9 mouse cellular contexts compared by ENCODE assay signal in the genomic region with DNA sequence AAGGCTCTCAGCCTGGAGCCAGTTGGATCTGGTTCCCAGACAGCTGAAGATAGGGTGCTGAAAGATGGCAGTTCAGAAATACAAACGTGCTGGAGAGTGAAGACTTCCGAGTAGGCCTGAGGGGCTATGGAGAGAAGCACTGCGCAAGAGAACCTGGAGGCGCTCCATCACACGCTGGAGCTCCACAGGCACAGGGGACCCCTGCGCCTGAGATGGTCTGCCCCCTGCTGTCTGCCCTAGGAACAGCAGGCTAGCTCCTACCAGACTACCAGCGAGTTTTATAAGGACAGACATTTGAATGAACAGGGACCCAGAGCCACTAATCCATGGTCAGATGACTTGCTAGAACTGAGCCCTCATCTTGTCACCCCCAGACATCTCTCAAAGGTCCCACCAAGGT. TPM values are rescaled to one million over a fixed set of nuclear protein-coding genes. Genes with fewer than 3 reads are reported as not detected.
DNase-seq lines count a peak whose midpoint lies in the region; ATAC-seq lines count a peak whose summit lies in the region.
"Had no signal": no experiment of that assay in that cellular context is flagged by ENCODE, and none has a peak within 500 bp of the region (broad histone marks: within the 10 kb centered on the region; RNA-seq: fewer than 3 reads in every experiment).

No protein-coding gene starts in this region.

- WGBS in forebrain, embryonic 15.5 days = 4% methylated on average over 7 of the region's 7 CpGs

- no peak overlapping the region for H3K4me2 ChIP-seq in forebrain, embryonic 15.5 days (replicated peaks)
- H3K4me2 ChIP-seq: limb, embryonic 15.5 days had no signal

- no peaks in the 10 kb centered on the region for H3K9me3 ChIP-seq in forebrain, embryonic 15.5 days
- H3K9me3 ChIP-seq: limb, embryonic 15.5 days had no signal

- H3K36me3 ChIP-seq in forebrain, embryonic 15.5 days = peaks cover 16% of the 10 kb centered on the region

- H3K27ac ChIP-seq in forebrain, embryonic 15.5 days (replicated peaks) = peak overlapping the region; percentile 59; the same call in 1 of the 2 replicates
- H3K27ac ChIP-seq: limb, embryonic 15.5 days had no signal

- peak; percentile 49; the same call in 1 of the 2 replicates for ATAC-seq in cerebellum, adult (ENCODE audit: insufficient number of reproducible peaks, low FRiP score, low TSS enrichment)
- peak; percentile 77 for ATAC-seq in forebrain, embryonic 15.5 days (replicated peaks)
- ATAC-seq in neutrophil, adult 5-6 weeks (ENCODE audit: extremely low read depth, insufficient number of reproducible peaks, low FRiP score, poor library complexity, severe bottlenecking) = peak; percentile 61

- no peak overlapping the region for H3K9ac ChIP-seq in forebrain, embryonic 15.5 days (replicated peaks)
- H3K9ac ChIP-seq: limb, embryonic 15.5 days had no signal

- intact Hi-C loops in heart, postnatal 36 days (cut with DNase I) = loop anchor here (1.0 to 5.0 kb wide), 4 partner anchors 43 to 235 kb away; no protein-coding TSS in a partner anchor

- peak; percentile 86 for DNase-seq in ES-CJ7 (ENCODE audit: low read depth, low spot score)
- peak; percentile 88 to 95 for DNase-seq in heart, postnatal 36 days
- peak; percentile 87 for DNase-seq in layer of hippocampus, adult 11-12 months (ENCODE audit: low spot score)
- peak; percentile 81 to 85 for DNase-seq in lung, adult 18-20 months
- DNase-seq in testis, postnatal 14 days (ENCODE audit: low spot score) = peak; percentile 80

- peaks cover 22% of the 10 kb centered on the region for H3K4me1 ChIP-seq in forebrain, embryonic 15.5 days

- no peaks in the 10 kb centered on the region for H3K27me3 ChIP-seq in forebrain, embryonic 15.5 days

- no peak overlapping the region for H3K4me3 ChIP-seq in forebrain, embryonic 15.5 days
- H3K4me3 ChIP-seq: limb, embryonic 15.5 days had no signal

RNA-seq across cellular contexts. Expression of a gene that starts 35.0 kb away (rescaled TPM):
- polyA plus RNA-seq in forebrain, embryonic 15.5 days (2015; fragmentation: Nextera tagmentation; extraction: Ambion mirVana) = 0.22 and 0.51 TPM in 2 replicates
- 1 to 10 TPM in 1 of 2 experiments, under 1 TPM in 1; 0.69 to 1.5 TPM for total RNA-seq in heart, postnatal 36 days (2021)
- total RNA-seq in neutrophil, adult 5-6 weeks (2017) = 9.2 and 11.4 TPM in 2 replicates
